Mouse (Mus musculus) thymus, postnatal 14 days (tissue): ENCODE data around the gene Olfr314.
"Not testable (repeated sequence)": the region's sequence is repeated elsewhere in the genome, so short reads cannot be mapped to it uniquely, and the experiment has no call there.

Experiments
- DNase-seq: peaks from one replicate; pipeline ENCODE4 v3.0.0; 2021

Olfr314 gene

DNA sequence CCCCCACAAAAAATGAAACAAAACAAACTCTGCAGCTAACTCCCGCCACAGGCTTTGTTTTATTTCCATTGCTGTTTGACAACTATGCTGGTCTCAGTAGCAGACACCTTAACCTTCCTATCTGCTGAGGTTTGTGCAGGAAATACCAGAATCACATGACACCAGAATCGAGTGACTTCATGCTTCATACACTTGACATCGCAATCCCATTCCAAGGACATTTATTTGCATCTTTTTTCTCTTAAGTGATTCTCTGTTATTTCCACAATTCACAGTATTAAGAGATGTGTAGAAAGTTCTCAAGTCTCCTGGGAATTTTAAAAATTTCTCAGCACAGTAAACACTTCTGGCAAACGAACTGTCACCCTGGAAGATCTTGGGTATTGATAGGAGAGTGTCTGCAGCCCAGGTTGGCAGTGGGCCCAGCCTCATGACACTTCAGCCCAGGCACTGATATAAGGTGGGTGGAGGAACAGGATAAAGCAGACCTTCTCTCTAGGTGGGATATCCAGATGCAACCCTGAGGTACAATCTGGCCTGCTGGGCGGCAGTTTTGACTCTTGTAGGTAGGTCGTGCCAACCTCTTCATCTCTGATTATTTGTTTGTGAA lies at the start of gene Olfr314:
Gene Olfr314 (plus strand): TSS at position 473 of the 610 bp plus-strand sequence.
- DNase-seq, result no peak

DNA sequence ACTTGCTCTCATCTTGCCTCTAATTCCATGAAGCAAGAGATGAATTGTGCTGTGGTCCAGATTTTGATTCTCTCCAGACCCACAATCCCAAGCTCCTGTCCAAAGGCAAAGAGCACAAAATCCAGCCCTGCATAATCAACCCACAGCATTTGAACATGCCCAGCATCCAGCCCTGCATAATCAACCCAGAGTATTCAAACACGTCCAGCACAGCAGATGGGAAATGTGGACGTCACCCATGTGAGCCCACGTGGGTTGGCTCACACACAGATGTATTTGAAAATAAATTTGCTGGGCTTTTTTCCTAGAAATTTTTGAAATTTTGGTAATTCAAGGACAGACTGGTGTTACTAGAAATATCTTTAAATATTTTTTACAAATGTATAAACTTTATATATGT lies 49.4 kb upstream of the Olfr314 start:
- DNase-seq, result no peak

DNA sequence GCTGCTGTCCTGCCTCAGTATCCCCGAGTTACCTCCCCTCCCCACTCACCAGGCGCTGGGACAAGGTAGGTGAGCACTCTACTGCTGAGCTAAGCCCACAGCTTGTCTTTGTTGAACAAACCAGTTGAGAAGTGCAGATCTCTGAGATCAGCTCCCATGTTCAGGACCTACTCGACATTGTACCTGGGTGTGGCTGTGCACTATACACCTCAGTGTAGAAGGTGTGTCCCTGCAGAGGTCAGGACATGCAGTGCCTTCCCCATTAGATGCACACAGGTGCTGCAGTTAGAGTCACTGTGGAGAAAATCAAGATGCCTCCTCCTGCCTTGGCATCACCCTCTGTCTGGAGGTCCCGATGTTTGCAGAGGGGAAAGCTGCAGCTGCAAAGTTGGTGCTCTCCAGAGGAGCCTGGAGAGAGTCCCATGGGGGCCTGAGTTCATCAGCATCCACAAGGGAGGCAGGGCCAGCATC lies 43.9 kb upstream of the Olfr314 start, which contains the start of gene Olfr317:
Gene Olfr317 (minus strand): TSS at position 421 of the 471 bp plus-strand sequence.
- no peak for DNase-seq

DNA sequence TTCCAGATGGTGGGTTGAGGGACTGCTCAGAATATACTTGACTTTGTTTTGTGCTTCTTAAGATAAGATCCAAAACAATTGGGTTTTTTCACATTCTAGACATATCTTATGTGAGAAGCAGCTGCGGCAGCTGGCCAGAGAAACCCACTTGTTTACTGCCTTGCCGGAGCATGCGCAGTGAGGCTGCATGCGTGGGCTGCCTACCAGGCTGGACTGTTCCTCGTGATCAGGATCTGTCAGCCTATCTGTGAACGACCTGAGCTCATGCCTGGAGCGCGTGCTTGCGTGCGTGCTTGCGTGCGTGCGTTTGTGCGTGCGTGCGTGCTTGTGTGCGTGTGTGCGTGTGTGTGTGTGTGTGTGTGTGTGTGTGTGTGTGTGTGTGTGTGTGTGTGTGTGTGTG lies 31.7 kb upstream of the Olfr314 start:
- not testable (repeated sequence) for DNase-seq

DNA sequence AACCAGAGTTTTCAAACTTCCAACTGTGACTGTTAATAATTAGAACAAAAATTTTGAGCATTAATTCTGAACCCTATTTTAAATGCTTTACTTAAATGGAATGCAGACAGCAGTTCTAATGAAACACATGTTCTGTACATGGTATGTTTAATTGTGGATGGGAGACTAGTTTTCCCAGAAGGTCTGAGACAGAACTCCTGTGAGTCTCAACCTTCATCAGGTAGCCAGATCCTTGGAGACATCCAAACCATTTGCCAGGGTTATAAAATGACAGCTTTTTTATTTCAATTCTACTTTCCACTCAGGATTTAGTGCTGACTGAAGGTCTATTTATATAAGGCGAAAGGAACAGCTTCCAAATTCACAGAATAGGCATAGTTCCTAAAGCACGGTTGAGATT lies 30.3 kb upstream of the Olfr314 start, which contains the start of gene Olfr316:
Gene Olfr316 (plus strand): TSS at position 301 of the 400 bp plus-strand sequence.
- no peak for DNase-seq

DNA sequence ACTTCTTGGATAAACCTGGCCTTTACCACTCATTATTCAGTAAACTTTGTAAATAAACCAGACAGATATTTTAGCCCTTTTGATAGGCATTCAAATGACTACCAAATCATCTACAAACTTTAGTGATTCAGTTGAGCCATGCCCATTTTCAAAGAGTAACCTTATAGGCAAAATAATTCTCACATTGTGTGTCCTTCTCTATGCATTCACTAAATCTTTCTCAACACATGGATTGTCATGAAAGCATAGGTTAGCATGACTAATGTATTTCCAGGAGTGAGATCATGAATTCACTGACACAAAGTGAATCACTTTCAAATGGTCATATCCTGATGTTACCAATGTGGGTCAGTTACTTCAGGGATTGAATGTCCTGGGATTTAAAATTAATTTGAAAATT lies 9.9 kb upstream of the Olfr314 start, which contains the start of gene Olfr315:
Gene Olfr315 (plus strand): TSS at position 301 of the 400 bp plus-strand sequence.
- no peak for DNase-seq

DNA sequence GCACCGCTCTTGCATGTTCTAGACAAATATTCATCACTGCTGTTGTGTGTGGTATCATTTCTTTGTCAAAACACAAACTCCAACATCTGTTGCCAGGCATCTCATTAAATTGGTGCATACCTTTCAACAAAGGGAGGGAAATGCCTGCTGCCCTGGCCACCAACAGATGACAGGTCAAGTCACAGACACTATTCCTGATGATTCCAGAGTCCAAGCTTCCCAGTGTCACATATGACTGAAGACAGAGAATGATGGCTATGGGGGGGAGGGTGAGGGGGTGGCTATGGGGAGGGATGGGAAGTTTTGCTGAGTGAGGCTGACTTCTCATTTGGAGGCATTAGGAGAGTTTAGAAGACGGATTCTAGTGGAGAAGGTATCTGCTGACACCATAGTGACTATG lies 1.4 kb downstream of the Olfr314 start:
- DNase-seq, result no peak

DNA sequence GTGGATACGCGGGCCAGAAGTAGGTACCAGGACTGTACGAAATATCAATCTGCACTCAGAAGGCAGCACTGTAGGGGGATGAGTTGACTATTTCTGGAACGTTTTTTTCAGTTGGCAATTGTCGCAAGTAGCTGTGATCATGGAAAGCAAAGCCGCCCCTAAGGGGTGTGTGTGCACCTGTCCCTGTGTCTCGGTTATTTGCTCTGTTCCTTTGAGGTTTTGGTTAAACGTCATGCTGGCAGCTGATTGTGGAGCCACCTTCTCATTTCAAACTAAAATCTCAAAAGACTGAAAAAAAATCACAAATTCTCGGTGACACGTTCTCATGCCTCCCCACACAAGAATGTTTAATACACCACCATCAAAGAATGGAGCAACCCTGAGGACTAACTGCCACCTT lies 4.9 kb downstream of the Olfr314 start:
- DNase-seq, result peak; percentile 73

DNA sequence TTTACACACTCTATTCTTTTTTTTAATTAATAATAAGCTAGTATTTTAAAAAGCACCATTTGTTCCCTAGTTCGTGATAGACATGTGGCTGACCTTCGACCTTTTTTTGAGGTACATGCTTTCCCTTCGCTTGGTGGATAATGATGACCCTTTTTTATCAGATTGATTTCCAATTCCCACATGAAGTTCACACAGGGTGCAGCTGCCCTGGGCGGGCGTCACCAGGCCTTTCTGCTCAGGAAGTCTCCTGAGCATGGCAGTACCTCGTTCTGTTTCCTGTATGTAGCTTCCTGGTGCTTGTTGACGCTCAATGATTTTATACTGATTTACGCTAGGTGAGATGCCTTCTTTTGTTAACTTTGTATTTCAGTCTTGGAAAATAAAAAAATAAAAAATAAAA lies 5.6 kb downstream of the Olfr314 start:
- DNase-seq, result peak; percentile 62

DNA sequence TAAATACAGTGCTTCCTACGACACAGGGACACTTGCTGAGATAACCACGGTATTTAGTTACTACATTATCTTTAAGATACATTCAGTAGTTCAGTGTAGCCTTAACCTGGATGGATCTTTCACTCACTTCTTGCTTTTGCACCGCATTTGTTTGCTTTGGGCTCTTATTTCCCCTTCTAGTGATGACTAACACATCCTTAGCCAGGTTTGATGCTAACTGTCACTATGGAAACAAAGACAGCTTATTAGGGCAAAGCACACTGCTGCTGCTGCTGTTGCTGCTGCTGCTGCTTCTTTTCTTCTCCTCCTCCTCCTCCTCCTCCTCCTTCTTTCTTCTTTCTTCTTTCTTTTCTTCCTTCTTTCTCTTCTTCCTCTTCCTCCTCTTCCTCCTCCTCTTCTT lies 6.8 kb downstream of the Olfr314 start:
- no peak for DNase-seq

DNA sequence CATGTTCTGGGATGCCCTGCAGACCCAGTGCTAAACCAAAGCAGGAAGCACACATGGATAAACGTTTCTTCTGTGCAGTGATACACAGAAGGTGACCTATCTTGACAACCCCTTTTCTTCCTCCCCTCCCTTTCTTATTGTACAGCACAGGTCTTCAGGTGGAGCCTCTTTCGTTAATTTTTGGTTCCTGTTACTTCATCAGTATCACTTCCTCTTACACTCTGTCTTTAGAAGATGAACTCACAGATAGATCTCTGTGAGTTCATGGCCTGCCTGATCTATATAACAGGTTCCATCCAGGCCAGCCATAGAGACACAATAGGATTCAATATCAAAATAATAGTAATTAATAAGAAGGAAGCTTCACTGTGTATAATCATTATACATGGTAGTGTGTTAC lies 7.3 kb downstream of the Olfr314 start:
- no peak for DNase-seq

DNA sequence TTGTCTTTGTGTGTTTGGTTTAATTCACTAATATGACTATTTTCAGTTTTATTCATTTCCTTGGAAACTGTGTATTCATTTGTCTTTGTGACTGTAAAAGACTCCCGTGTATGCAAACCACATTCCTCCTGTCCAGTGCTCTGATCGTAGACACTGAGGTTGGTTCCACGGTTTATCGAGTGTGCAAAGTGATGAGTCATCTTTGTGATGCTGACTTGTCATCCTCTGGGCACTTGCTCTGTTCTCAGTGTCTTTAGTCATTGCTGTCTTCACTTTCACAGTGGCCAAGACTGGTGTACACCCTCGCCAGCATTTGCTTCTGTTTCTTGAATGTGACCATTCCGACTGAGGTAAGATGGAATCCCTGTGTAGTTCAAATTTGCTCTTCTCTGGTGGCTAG lies 7.9 kb downstream of the Olfr314 start:
- DNase-seq, result no peak

DNA sequence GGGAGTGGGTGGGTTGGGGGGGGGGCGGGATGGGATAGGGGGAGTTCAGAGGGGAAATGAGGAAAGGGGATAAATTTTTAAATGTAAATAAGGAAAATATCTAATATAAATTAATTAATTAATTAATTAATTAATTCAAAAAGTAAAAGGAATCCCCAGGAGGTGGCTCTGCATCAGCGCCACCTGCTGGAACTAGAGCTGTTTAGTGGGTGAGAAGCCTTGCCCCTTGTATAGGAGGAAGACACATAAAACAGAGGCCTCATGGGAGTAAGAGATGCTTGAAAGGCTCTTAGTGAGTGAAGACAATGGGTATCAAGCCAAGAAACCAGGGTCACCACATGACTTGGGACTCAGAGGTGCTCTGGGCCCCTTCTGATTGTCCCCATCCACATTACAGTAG lies 13.1 kb downstream of the Olfr314 start:
- DNase-seq, result peak; percentile 48

DNA sequence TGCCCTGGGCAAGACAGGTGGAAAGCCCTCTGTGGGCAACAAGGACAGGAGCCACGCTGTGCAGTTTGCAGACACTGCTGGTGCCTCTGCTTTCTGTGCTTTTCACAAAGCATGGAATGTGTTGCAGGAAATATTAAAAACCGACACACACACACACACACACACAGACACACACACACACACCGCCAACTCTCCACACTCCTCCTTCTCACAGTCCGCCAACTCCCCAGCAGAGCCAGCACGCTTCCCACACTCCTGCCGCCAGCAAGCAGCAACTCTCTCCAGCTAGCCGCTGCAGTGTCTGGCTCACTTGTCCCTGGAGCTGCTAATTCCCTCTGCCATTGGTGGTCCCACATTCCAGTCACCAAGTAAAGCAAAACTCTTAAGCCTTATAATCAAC lies 14.1 kb downstream of the Olfr314 start:
- no peak for DNase-seq

DNA sequence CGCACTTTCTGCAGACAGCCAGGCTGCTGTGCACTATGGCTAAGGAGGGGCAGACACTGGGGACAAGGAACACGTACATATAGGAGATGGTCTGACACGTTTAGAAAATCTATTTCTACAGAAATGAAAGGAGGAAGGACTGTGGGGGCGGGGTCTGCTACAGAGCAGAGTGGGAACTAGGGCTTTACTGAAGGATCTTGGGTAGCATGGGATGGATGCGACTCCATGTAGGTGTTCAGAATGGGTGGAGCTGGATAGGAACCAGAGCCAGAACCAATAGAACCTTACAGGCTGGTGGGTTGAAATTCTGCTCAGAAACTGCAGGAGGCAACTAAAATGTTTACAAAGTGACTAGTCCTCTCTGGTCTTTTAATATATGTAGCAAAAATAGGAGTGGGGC lies 17.0 kb downstream of the Olfr314 start:
- DNase-seq, result no peak

DNA sequence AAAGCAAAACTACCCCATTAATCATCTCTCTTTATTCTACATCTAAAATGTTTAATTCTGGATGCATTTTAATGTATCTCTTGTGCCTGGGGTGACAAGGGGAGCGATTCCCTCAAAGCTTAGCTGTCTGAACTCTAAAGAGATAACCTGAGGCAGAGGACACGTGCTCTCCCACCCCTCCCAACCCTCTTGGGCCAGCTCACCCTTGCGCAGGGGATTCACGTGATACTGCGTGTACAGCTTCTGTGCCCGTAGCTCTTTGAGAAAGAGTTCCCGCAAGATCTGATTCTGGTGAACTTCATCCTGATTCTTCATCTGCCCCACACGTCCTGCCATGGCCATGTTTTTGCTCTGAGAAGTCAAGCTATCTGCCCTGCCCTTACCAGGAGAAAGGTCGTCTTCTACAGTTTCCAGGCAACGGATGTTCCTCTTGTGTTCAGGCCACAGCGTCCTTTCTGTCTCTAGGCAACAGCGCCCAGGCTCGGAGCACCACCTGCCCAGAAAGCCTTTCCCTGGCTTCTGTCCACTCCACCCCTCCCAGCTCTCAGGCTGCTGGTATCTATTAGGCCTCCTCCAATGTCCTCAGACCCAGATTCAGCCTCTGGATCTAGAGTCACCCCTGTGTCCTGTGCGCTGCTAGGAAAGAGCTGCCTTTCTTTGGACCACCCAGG lies 18.9 kb downstream of the Olfr314 start, which contains the start of gene Fam183b:
Gene Fam183b (minus strand): TSS at position 403 of the 671 bp plus-strand sequence.
- DNase-seq, result no peak

DNA sequence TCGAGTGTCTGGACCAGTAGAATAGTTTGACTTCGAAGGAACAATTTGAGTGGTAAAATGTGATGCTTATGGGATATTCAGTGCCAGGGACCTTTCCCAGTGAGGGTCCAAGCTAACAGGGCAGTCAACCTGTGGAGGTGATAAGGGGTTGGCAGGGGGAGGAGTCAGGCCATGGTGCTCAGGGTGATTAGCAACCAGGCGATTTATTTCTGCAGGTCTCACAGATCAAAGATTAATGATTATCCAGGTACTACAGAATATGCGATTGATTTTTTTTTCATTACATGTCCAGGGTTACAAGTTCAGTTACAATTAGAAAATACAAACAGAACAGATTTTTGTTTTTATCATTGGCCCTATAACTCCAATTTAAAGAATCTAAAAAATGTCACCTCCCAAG lies 21.1 kb downstream of the Olfr314 start:
- no peak for DNase-seq

DNA sequence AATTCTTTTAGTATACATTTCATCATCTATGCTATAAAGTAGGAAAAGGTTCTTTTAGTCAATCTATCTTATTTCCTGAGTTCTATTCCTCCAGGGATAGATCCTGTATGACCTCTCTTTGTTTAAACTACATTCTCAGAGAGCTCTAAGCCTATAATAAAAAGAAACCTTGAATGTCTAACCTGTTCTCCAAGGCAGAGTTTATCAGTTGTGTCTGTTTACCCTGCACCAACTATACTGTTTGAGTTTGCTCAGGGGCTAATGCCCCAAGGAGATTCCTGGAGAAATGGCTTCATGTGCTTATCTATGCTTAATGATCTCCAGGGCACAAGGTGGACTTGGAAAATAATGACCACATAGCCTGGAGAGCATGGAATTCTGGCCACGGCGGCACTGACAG lies 21.6 kb downstream of the Olfr314 start:
- DNase-seq, result no peak

DNA sequence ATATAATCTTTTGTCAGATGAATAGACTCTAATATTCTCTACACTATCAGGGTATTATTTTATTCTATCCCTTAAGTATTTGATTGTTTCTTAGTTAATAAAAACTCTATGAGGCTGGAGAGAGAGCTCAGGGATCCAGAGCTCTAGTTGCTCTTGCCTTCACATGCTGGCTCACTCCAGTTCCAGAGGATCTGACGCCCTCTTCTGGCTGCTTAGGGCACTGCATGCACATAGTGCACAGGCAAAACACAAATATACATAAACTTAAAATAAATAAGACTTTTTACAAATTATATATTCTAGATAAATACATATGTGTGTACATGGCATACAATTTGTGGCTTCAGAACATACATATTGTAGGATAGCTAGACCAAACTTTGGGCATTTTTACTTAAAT lies 29.2 kb downstream of the Olfr314 start:
- DNase-seq, result no peak

DNA sequence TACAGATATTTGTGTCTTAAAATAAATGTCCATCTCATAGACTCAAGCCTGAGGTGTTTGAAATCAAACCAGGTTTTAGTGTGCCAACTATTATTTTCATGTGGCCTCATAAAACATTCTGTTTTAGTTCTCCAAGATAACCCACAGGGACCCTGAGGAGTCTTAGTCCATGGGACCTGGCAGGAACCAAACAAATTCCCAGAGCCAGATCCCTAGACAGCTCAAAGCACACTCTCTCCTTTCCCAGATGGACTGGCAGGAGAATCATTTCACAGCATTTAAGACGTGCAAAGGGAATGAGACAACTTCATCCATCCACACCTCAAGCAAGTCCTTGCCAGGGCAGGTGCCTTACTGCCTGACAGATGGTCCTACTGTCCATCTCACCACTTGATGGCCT lies 31.9 kb downstream of the Olfr314 start, which contains the start of gene Olfr313:
Gene Olfr313 (plus strand): TSS at position 301 of the 400 bp plus-strand sequence.
- DNase-seq, result not testable (repeated sequence)

DNA sequence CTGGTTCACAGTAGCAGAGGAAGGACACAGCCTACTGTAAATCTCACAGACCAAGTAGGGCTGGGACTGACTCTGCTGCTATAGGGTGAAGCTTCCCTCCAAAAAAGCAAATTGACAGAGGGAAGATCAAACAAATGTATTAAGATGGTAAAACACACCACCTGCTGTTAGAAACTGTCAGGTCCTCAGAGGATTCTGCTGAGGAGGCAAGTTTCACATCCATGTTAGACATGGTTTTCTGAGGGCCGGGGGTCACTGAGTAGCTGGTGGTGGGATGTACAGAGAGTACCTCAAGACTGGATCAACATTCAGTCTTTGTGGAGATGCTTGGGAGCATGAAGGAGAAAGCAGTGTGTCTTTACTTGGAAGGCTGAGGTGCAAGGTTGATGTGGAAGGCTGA lies 32.9 kb downstream of the Olfr314 start:
- no peak for DNase-seq

DNA sequence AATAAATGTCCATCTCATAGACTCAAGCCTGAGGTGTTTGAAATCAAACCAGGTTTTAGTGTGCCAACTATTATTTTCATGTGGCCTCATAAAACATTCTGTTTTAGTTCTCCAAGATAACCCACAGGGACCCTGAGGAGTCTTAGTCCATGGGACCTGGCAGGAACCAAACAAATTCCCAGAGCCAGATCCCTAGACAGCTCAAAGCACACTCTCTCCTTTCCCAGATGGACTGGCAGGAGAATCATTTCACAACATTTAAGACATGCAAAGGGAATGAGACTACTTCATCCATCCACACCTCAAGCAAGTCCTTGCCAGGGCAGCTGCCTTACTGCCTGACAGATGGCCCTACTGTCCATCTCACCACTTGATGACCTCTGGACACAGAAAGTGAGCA lies 46.2 kb downstream of the Olfr314 start, which contains the start of gene Olfr312:
Gene Olfr312 (plus strand): TSS at position 301 of the 400 bp plus-strand sequence.
- not testable (repeated sequence) for DNase-seq

DNA sequence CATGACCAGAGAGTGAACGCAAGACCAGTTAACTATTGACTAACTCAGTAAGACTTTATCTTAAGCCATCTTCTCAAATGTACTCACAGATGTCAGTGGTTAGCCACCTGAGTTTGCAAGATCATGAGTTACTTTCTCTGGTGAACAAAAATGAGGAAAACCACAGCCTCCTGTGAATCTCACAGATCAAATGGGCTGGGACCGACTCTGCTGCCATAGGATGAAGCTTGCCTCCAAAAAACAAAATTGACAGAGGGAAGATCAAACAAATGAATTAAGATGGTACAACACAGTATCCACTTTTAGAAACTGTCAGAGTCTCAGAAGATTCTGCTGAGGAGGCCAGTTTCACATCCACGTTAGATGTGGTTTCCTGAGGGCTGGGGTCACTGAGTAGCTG lies 47.0 kb downstream of the Olfr314 start:
- DNase-seq, result peak; percentile 59

DNA sequence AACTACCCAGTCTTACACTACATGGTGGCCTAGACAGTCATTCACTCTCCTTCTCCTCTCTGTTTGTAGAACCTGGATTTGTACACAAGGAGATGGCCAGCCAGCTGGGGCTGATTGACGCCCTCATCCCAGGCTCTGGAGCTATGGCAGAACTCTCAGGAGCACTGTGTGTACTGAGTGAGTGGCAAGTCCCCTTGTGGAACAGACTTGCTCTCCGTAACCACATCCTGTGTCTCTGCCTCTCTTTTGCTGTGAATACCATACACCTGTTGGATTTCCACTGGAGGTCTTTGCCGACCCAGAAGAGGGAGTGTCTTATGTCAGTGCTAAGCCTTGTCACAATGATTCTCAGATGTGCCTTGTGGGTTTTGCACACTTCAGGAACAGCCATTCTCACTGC lies 49.8 kb downstream of the Olfr314 start:
- peak; percentile 58 for DNase-seq
